Mouse (Mus musculus) forebrain, embryonic 15.5 days (tissue): ENCODE measurements at regions not wholly inside any gene's neighbourhood (a gene's known extent, or its start where the extent isn't known, plus 50 kb on each side); places are given as distances from the start of the nearest gene placed in this dataset.
"Not testable (repeated sequence)": the region's sequence is repeated elsewhere in the genome, so short reads cannot be mapped to it uniquely, and the experiment has no call there.

Experiments used
- ATAC-seq: fragments of 200-750 bp; cut with Nextera tagmentation; replicated peaks from 2 replicates; pipeline ENCODE4 v1.8.0; 2017; ENCODE audit warnings: mild to moderate bottlenecking, moderate TSS enrichment, moderate library complexity
- H3K27ac ChIP-seq: fragments of 300-500 bp; sonication (generic); replicated peaks from 2 replicates; pipeline ENCODE4 v1.5.1; 2015; ENCODE audit warnings: mild to moderate bottlenecking, inconsistent platforms
- H3K27me3 ChIP-seq: fragments of 300-500 bp; sonication (generic); 2 replicates; pipeline ENCODE4 v1.6.1; 2015; ENCODE audit warnings: inconsistent platforms
- H3K36me3 ChIP-seq: fragments of 300-500 bp; sonication (generic); 2 replicates; pipeline ENCODE4 v1.6.1; 2015; ENCODE audit warnings: mild to moderate bottlenecking, inconsistent platforms
- H3K4me1 ChIP-seq: fragments of 300-500 bp; sonication (generic); 2 replicates; pipeline ENCODE4 v1.6.1; 2015; ENCODE audit warnings: inconsistent platforms
- H3K4me2 ChIP-seq: fragments of 300-500 bp; sonication (generic); replicated peaks from 2 replicates; pipeline ENCODE4 v1.6.1; 2015; ENCODE audit warnings: mild to moderate bottlenecking, inconsistent platforms
- H3K4me3 ChIP-seq: fragments of 300-500 bp; sonication (generic); 2 replicates; pipeline ENCODE4 v1.5.1; 2015; ENCODE audit warnings: mild to moderate bottlenecking, inconsistent platforms
- H3K9ac ChIP-seq: fragments of 300-500 bp; sonication (generic); replicated peaks from 2 replicates; pipeline ENCODE4 v1.6.1; 2015; ENCODE audit warnings: mild to moderate bottlenecking, inconsistent platforms
- H3K9me3 ChIP-seq: fragments of 300-500 bp; sonication (generic); 2 replicates; pipeline ENCODE4 v1.6.1; 2016; ENCODE audit warnings: inconsistent platforms
- WGBS: fragments of 180-500 bp; shearing (Covaris S2); methylation state at CpG from one replicate; pipeline ENCODE4 v1.1.7; 2015; ENCODE audit warnings: mixed read lengths; 5-methylcytosine and 5-hydroxymethylcytosine counted together

GRCm38 (mm10) chr8:26770424-26770886 lies 206.7 kb upstream of the Zfp703 start:
- H3K27me3 ChIP-seq, result no peaks in the 10 kb centered on the region
- 69% methylated on average over 16 of the region's 16 CpGs for WGBS
- no peak for ATAC-seq
- no peaks in the 10 kb centered on the region for H3K36me3 ChIP-seq
- H3K4me1 ChIP-seq, result no peaks in the 10 kb centered on the region
- H3K9ac ChIP-seq, result no peak overlapping the region
- no peak overlapping the region for H3K4me3 ChIP-seq
- H3K9me3 ChIP-seq, result no peaks in the 10 kb centered on the region
- no peak overlapping the region for H3K27ac ChIP-seq
- H3K4me2 ChIP-seq, result 0 out of 2 replicates have a peak overlapping the region, but pooled peaks have one; percentile 5

- Histone ChIP-seq H3K27me3 (no peaks in the 10 kb centered on the region; the same call in 1 of the 2 replicates), H3K36me3 (no peaks in the 10 kb centered on the region), H3K4me1 (peaks cover 4% of the 10 kb centered on the region; the same call in 1 of the 2 replicates), H3K9me3 (no peaks in the 10 kb centered on the region), H3K4me2 (no peak overlapping the region), H3K4me3 (no peak overlapping the region), H3K9ac (no peak overlapping the region), H3K27ac (no peak overlapping the region)
- no peak for ATAC-seq
- 69% methylated on average over 10 of the region's 10 CpGs for WGBS
Observed at GRCm38 (mm10) chr8:26778917-26779537, 198.1 kb upstream of the Zfp703 start.

GRCm38 (mm10) chr8:26780515-26780914 lies 196.6 kb upstream of the Zfp703 start:
- H3K4me2 ChIP-seq, result peak overlapping the region; percentile 41
- 24% methylated on average over 19 of the region's 19 CpGs for WGBS
- peaks cover 4% of the 10 kb centered on the region; the same call in 1 of the 2 replicates for H3K4me1 ChIP-seq
- H3K4me3 ChIP-seq, result peak overlapping the region; percentile 22
- H3K9me3 ChIP-seq, result no peaks in the 10 kb centered on the region
- H3K27me3 ChIP-seq, result no peaks in the 10 kb centered on the region; the same call in 1 of the 2 replicates
- no peaks in the 10 kb centered on the region for H3K36me3 ChIP-seq
- H3K9ac ChIP-seq, result no peak overlapping the region; the same call in 1 of the 2 replicates
- H3K27ac ChIP-seq, result no peak overlapping the region
- ATAC-seq, result peak; percentile 69

- WGBS, result 90% methylated on average over 8 of the region's 8 CpGs
- H3K4me1 ChIP-seq, H3K36me3 ChIP-seq, H3K9ac ChIP-seq, H3K4me3 ChIP-seq, H3K9me3 ChIP-seq, H3K27me3 ChIP-seq, ATAC-seq, H3K27ac ChIP-seq, H3K4me2 ChIP-seq: not testable (repeated sequence)
Observed at GRCm38 (mm10) chr8:26782936-26783335, 194.2 kb upstream of the Zfp703 start.

- ATAC-seq, result no peak
- H3K4me3 ChIP-seq, result no peak overlapping the region
- H3K4me2 ChIP-seq, result no peak overlapping the region
- WGBS, result 51% methylated on average over 6 of the region's 6 CpGs
- H3K9me3 ChIP-seq, result no peaks in the 10 kb centered on the region
- H3K9ac ChIP-seq, result no peak overlapping the region
- no peaks in the 10 kb centered on the region; the same call in 1 of the 2 replicates for H3K27me3 ChIP-seq
- H3K4me1 ChIP-seq, result peaks cover 4% of the 10 kb centered on the region; the same call in 1 of the 2 replicates
- no peak overlapping the region for H3K27ac ChIP-seq
- no peaks in the 10 kb centered on the region for H3K36me3 ChIP-seq
Observed at GRCm38 (mm10) chr8:26784381-26784780, 192.7 kb upstream of the Zfp703 start.

- WGBS, result 80% methylated on average over 2 of the region's 2 CpGs
- Histone ChIP-seq H3K4me1 (no peaks in the 10 kb centered on the region), H3K27ac (no peak overlapping the region), H3K9ac (no peak overlapping the region), H3K27me3 (no peaks in the 10 kb centered on the region), H3K4me3 (no peak overlapping the region), H3K4me2 (no peak overlapping the region), H3K9me3 (no peaks in the 10 kb centered on the region), H3K36me3 (no peaks in the 10 kb centered on the region)
- ATAC-seq, result no peak
Observed at GRCm38 (mm10) chr8:26791795-26792194, 185.3 kb upstream of the Zfp703 start.

GRCm38 (mm10) chr8:26793606-26794292 lies 183.4 kb upstream of the Zfp703 start:
- no peak for ATAC-seq
- H3K36me3 ChIP-seq, result no peaks in the 10 kb centered on the region
- H3K27me3 ChIP-seq, result no peaks in the 10 kb centered on the region
- no peak overlapping the region for H3K9ac ChIP-seq
- H3K4me3 ChIP-seq, result no peak overlapping the region
- no peaks in the 10 kb centered on the region for H3K9me3 ChIP-seq
- no peak overlapping the region for H3K27ac ChIP-seq
- no peak overlapping the region for H3K4me2 ChIP-seq
- H3K4me1 ChIP-seq, result no peaks in the 10 kb centered on the region
- 96% methylated on average over 9 of the region's 9 CpGs for WGBS

GRCm38 (mm10) chr8:26794411-26794810 lies 182.7 kb upstream of the Zfp703 start:
- WGBS, result 87% methylated on average over 4 of the region's 4 CpGs

GRCm38 (mm10) chr8:26795616-26796015 lies 181.5 kb upstream of the Zfp703 start:
- WGBS, result 81% methylated on average over 8 of the region's 8 CpGs
- Histone ChIP-seq H3K9ac (no peak overlapping the region), H3K36me3 (no peaks in the 10 kb centered on the region), H3K27ac (no peak overlapping the region), H3K27me3 (no peaks in the 10 kb centered on the region), H3K9me3 (no peaks in the 10 kb centered on the region), H3K4me2 (no peak overlapping the region), H3K4me3 (no peak overlapping the region), H3K4me1 (0 out of 2 replicates have a peak, but pooled peaks cover 5% of the 10 kb centered on the region)
- no peak for ATAC-seq

More at GRCm38 (mm10) chr8:26794411-26794810, 182.7 kb upstream of the Zfp703 start:
- Histone ChIP-seq H3K27ac (no peak overlapping the region), H3K4me2 (no peak overlapping the region), H3K4me1 (no peaks in the 10 kb centered on the region), H3K4me3 (no peak overlapping the region), H3K27me3 (no peaks in the 10 kb centered on the region), H3K9me3 (no peaks in the 10 kb centered on the region), H3K36me3 (no peaks in the 10 kb centered on the region), H3K9ac (no peak overlapping the region)
- no peak for ATAC-seq

GRCm38 (mm10) chr8:26799814-26800213 lies 177.3 kb upstream of the Zfp703 start:
- Histone ChIP-seq H3K4me2 (no peak overlapping the region), H3K4me3 (no peak overlapping the region), H3K27me3 (no peaks in the 10 kb centered on the region), H3K4me1 (peaks cover 19% of the 10 kb centered on the region), H3K9ac (no peak overlapping the region), H3K36me3 (no peaks in the 10 kb centered on the region), H3K9me3 (no peaks in the 10 kb centered on the region), H3K27ac (no peak overlapping the region)
- WGBS, result 36% methylated on average over 1 of the region's 1 CpGs
- ATAC-seq, result no peak

- Histone ChIP-seq H3K4me1 (peaks cover 52% of the 10 kb centered on the region), H3K36me3 (no peaks in the 10 kb centered on the region), H3K27ac (peak overlapping the region; percentile 76), H3K9me3 (no peaks in the 10 kb centered on the region), H3K9ac (no peak overlapping the region), H3K27me3 (no peaks in the 10 kb centered on the region), H3K4me3 (no peak overlapping the region), H3K4me2 (peak overlapping the region; percentile 19)
- ATAC-seq, result peak; percentile 66
- 53% methylated on average over 9 of the region's 9 CpGs for WGBS
Observed at GRCm38 (mm10) chr8:26804089-26804488, 173.0 kb upstream of the Zfp703 start.

GRCm38 (mm10) chr8:26804901-26805341 lies 172.2 kb upstream of the Zfp703 start:
- H3K9ac ChIP-seq, result no peak overlapping the region
- H3K9me3 ChIP-seq, result no peaks in the 10 kb centered on the region
- no peak overlapping the region for H3K4me3 ChIP-seq
- no peaks in the 10 kb centered on the region for H3K36me3 ChIP-seq
- H3K27me3 ChIP-seq, result no peaks in the 10 kb centered on the region
- WGBS, result 21% methylated on average over 7 of the region's 7 CpGs
- H3K27ac ChIP-seq, result peak overlapping the region; percentile 76
- peaks cover 56% of the 10 kb centered on the region for H3K4me1 ChIP-seq
- peak; percentile 42 for ATAC-seq
- 0 out of 2 replicates have a peak overlapping the region, but pooled peaks have one; percentile 13 for H3K4me2 ChIP-seq
